Mouse (Mus musculus): ENCODE results near the gene Ltk. TPM values are rescaled to one million over a fixed set of nuclear protein-coding genes. Genes with fewer than 3 reads are reported as not detected.
A peak's percentile ranks its signal among the peaks of the same experiment; 100 is the strongest.

Gene Ltk
- polyA plus RNA-seq, 2 experiments, result 0.10 to 0.13 TPM

GRCm38 (mm10) chr2:119787206-119787883 is 27.1 kb upstream of the Ltk start, which contains the start of gene Rpap1:
Rpap1 (minus strand) TSS chr2:119787537.
- H3K4me3 ChIP-seq (replicated peaks; ENCODE audit: low read length), result peak within 1 kb of the TSS; percentile 59
- H3K36me3 ChIP-seq (ENCODE audit: control insufficient read depth, insufficient read depth, low read length), result peaks cover 8% of the 10 kb centered on the region
- H3K27ac ChIP-seq (replicated peaks; ENCODE audit: low read depth, low read length), result peak within 1 kb of the TSS; percentile 78
- peaks cover 6% of the 10 kb centered on the region for H3K4me1 ChIP-seq (ENCODE audit: control insufficient read depth, insufficient read depth, low read length)
- peak; percentile 83 for DNase-seq (ENCODE audit: low spot score)
- TF ChIP-seq POLR2A (IDR thresholded peaks at IDR 0.05; ENCODE audit: borderline replicate concordance, extremely low read depth, insufficient read depth, insufficient read length), result peak; percentile 98
- no peaks in the 10 kb centered on the region for H3K9me3 ChIP-seq (ENCODE audit: control insufficient read depth, low read length)
- H3K27me3 ChIP-seq (ENCODE audit: control insufficient read depth, insufficient read depth, low read length), result no peaks in the 10 kb centered on the region
- peak within 1 kb of the TSS; percentile 59 for H3K9ac ChIP-seq (ENCODE audit: low read depth, low read length, severe bottlenecking)
- H3K4me2 ChIP-seq (replicated peaks; ENCODE audit: low read depth, low read length, severe bottlenecking), result peak within 1 kb of the TSS; percentile 76
- under 1% methylated on average over 44 of the region's 44 CpGs for WGBS
- peak; percentile 97 for ATAC-seq (ENCODE audit: low FRiP score, low read depth)

GRCm38 (mm10) chr2:119767246-119767645 is 7.0 kb upstream of the Ltk start:
- Histone ChIP-seq H3K36me3 (ENCODE audit: control insufficient read depth, insufficient read depth, low read length) (peaks cover 71% of the 10 kb centered on the region), H3K9ac (ENCODE audit: low read depth, low read length, severe bottlenecking) (no peak overlapping the region), H3K27me3 (ENCODE audit: control insufficient read depth, insufficient read depth, low read length) (no peaks in the 10 kb centered on the region), H3K4me1 (ENCODE audit: control insufficient read depth, insufficient read depth, low read length) (no peaks in the 10 kb centered on the region), H3K4me3 (replicated peaks; ENCODE audit: low read length) (no peak overlapping the region), H3K27ac (replicated peaks; ENCODE audit: low read depth, low read length) (no peak overlapping the region), H3K9me3 (ENCODE audit: control insufficient read depth, low read length) (no peaks in the 10 kb centered on the region), H3K4me2 (replicated peaks; ENCODE audit: low read depth, low read length, severe bottlenecking) (no peak overlapping the region)
- no peak for DNase-seq (ENCODE audit: low spot score)
- no peak for ATAC-seq (ENCODE audit: low FRiP score, low read depth)
- TF ChIP-seq POLR2A (IDR thresholded peaks at IDR 0.05; ENCODE audit: borderline replicate concordance, extremely low read depth, insufficient read depth, insufficient read length), result no peak
- WGBS, result 93% methylated on average over 6 of the region's 6 CpGs

GRCm38 (mm10) chr2:119763924-119764323 is 3.7 kb upstream of the Ltk start:
- DNase-seq (ENCODE audit: low spot score) (no peak), ATAC-seq (ENCODE audit: low FRiP score, low read depth) (no peak)
- no peak for TF ChIP-seq POLR2A (IDR thresholded peaks at IDR 0.05; ENCODE audit: borderline replicate concordance, extremely low read depth, insufficient read depth, insufficient read length)

GRCm38 (mm10) chr2:119762276-119762675 is 2.0 kb upstream of the Ltk start:
- Histone ChIP-seq H3K36me3 (ENCODE audit: control insufficient read depth, insufficient read depth, low read length) (peaks cover 26% of the 10 kb centered on the region), H3K9ac (ENCODE audit: low read depth, low read length, severe bottlenecking) (no peak overlapping the region), H3K27ac (replicated peaks; ENCODE audit: low read depth, low read length) (no peak overlapping the region), H3K4me2 (replicated peaks; ENCODE audit: low read depth, low read length, severe bottlenecking) (no peak overlapping the region), H3K9me3 (ENCODE audit: control insufficient read depth, low read length) (no peaks in the 10 kb centered on the region), H3K4me1 (ENCODE audit: control insufficient read depth, insufficient read depth, low read length) (peaks cover 9% of the 10 kb centered on the region), H3K4me3 (replicated peaks; ENCODE audit: low read length) (no peak overlapping the region), H3K27me3 (ENCODE audit: control insufficient read depth, insufficient read depth, low read length) (peaks cover 34% of the 10 kb centered on the region)
- TF ChIP-seq POLR2A (IDR thresholded peaks at IDR 0.05; ENCODE audit: borderline replicate concordance, extremely low read depth, insufficient read depth, insufficient read length), result no peak
- no peak for ATAC-seq (ENCODE audit: low FRiP score, low read depth)
- 70% methylated on average over 1 of the region's 1 CpGs for WGBS
- DNase-seq (ENCODE audit: low spot score), result no peak

More at GRCm38 (mm10) chr2:119763924-119764323, 3.7 kb upstream of the Ltk start:
- H3K9ac ChIP-seq (ENCODE audit: low read depth, low read length, severe bottlenecking), result no peak overlapping the region
- no peak overlapping the region for H3K4me3 ChIP-seq (replicated peaks; ENCODE audit: low read length)
- H3K4me2 ChIP-seq (replicated peaks; ENCODE audit: low read depth, low read length, severe bottlenecking), result no peak overlapping the region
- no peak overlapping the region for H3K27ac ChIP-seq (replicated peaks; ENCODE audit: low read depth, low read length)
- no peaks in the 10 kb centered on the region for H3K9me3 ChIP-seq (ENCODE audit: control insufficient read depth, low read length)
- peaks cover 18% of the 10 kb centered on the region for H3K27me3 ChIP-seq (ENCODE audit: control insufficient read depth, insufficient read depth, low read length)
- no peaks in the 10 kb centered on the region for H3K4me1 ChIP-seq (ENCODE audit: control insufficient read depth, insufficient read depth, low read length)
- H3K36me3 ChIP-seq (ENCODE audit: control insufficient read depth, insufficient read depth, low read length), result peaks cover 39% of the 10 kb centered on the region
- 63% methylated on average over 4 of the region's 4 CpGs for WGBS

- no peaks in the 10 kb centered on the region for H3K9me3 ChIP-seq (ENCODE audit: control insufficient read depth, low read length)
- ATAC-seq (ENCODE audit: low FRiP score, low read depth), result 0 out of 2 replicates have a peak, but pooled peaks have one; percentile 15
- H3K9ac ChIP-seq (ENCODE audit: low read depth, low read length, severe bottlenecking), result peak overlapping the region; percentile 54; the same call in 1 of the 2 replicates
- H3K27me3 ChIP-seq (ENCODE audit: control insufficient read depth, insufficient read depth, low read length), result peaks cover 47% of the 10 kb centered on the region
- H3K4me3 ChIP-seq (replicated peaks; ENCODE audit: low read length), result peak overlapping the region; percentile 57
- H3K4me1 ChIP-seq (ENCODE audit: control insufficient read depth, insufficient read depth, low read length), result peaks cover 9% of the 10 kb centered on the region
- TF ChIP-seq POLR2A (IDR thresholded peaks at IDR 0.05; ENCODE audit: borderline replicate concordance, extremely low read depth, insufficient read depth, insufficient read length), result no peak
- peaks cover 8% of the 10 kb centered on the region for H3K36me3 ChIP-seq (ENCODE audit: control insufficient read depth, insufficient read depth, low read length)
- no peak for DNase-seq (ENCODE audit: low spot score)
- WGBS, result 4% methylated on average over 43 of the region's 44 CpGs
- H3K27ac ChIP-seq (replicated peaks; ENCODE audit: low read depth, low read length), result no peak overlapping the region
- H3K4me2 ChIP-seq (replicated peaks; ENCODE audit: low read depth, low read length, severe bottlenecking), result peak overlapping the region; percentile 100
Measured at GRCm38 (mm10) chr2:119758844-119759835, 1.1 kb downstream of the Ltk start.
